Mouse (Mus musculus) stomach, embryonic 15.5 days (tissue): ENCODE results near the gene Fblim1. TPM values are rescaled to one million over a fixed set of nuclear protein-coding genes. Genes with fewer than 3 reads are reported as not detected.

Experiments used
- ATAC-seq: fragments of 200-750 bp; cut with Nextera tagmentation; 2 replicates; pipeline ENCODE4 v1.8.0; 2017; ENCODE audit warnings: low read depth, moderate number of reproducible peaks, moderate TSS enrichment; ENCODE audit not compliant: insufficient read depth, low FRiP score
- H3K27ac ChIP-seq: fragments of 300-500 bp; sonication (generic); 2 replicates; pipeline ENCODE4 v1.5.1; 2015; ENCODE audit warnings: mild to moderate bottlenecking, inconsistent platforms
- H3K27me3 ChIP-seq: fragments of 300-500 bp; sonication (generic); replicated peaks from 2 replicates; pipeline ENCODE4 v1.6.1; 2015; ENCODE audit warnings: inconsistent platforms
- H3K36me3 ChIP-seq: fragments of 300-500 bp; sonication (generic); 2 replicates; pipeline ENCODE4 v1.6.1; 2015; ENCODE audit warnings: inconsistent platforms
- H3K4me1 ChIP-seq: fragments of 300-500 bp; sonication (generic); 2 replicates; pipeline ENCODE4 v1.6.1; 2015; ENCODE audit warnings: inconsistent platforms
- H3K4me2 ChIP-seq: fragments of 300-500 bp; sonication (generic); 2 replicates; pipeline ENCODE4 v1.6.1; 2015; ENCODE audit warnings: mild to moderate bottlenecking, inconsistent platforms
- H3K4me3 ChIP-seq: fragments of 300-500 bp; sonication (generic); replicated peaks from 2 replicates; pipeline ENCODE4 v1.5.1; 2015; ENCODE audit warnings: inconsistent platforms
- H3K9ac ChIP-seq: fragments of 300-500 bp; sonication (generic); 2 replicates; pipeline ENCODE4 v1.6.1; 2015; ENCODE audit warnings: inconsistent platforms
- H3K9me3 ChIP-seq: fragments of 300-500 bp; sonication (generic); 2 replicates; pipeline ENCODE4 v1.6.1; 2016; ENCODE audit warnings: inconsistent platforms
- WGBS: fragments of 180-500 bp; shearing (Covaris S2); methylation state at CpG from one replicate; pipeline ENCODE4 v1.1.7; 2015; 5-methylcytosine and 5-hydroxymethylcytosine counted together
- polyA plus RNA-seq: library from polyadenylated mRNA; unstranded; fragments of >200 nt; fragmentation: Nextera tagmentation; extraction: Ambion mirVana; gene quantifications from 2 replicates; pipeline ENCODE4 v1.2.1, GENCODE M21; 2015

Fblim1 gene
- polyA plus RNA-seq, 1 experiment from 2014 or later, result 71.1 TPM

DNA sequence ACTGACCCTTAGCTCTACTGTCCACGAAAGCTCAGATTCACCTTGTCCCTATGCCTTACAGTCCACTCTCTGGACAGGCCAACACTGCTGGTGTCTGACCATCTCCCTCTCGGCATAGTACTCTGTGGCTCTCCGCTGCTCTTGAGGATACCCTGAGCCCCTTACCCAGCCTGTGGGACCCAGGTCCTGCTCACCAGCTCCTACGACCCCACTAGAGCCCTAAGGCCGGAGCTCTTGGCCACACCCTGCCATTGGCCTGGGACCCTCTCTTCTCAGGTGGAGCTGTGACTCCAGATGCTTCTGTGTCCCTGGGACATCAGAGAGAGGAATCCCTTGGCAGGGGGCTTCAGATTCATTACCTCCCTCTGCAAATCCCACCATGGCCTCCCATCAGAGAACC, 475 bp downstream of the Fblim1 start:
- peaks cover 9% of the 10 kb centered on the region for H3K4me1 ChIP-seq
- WGBS, result 89% methylated on average over 5 of the region's 5 CpGs
- H3K4me2 ChIP-seq, result no peak overlapping the region
- no peak overlapping the region for H3K4me3 ChIP-seq
- H3K27me3 ChIP-seq, result no peaks in the 10 kb centered on the region
- H3K27ac ChIP-seq, result no peak overlapping the region
- no peak for ATAC-seq
- no peaks in the 10 kb centered on the region for H3K36me3 ChIP-seq
- H3K9ac ChIP-seq, result no peak overlapping the region
- H3K9me3 ChIP-seq, result no peaks in the 10 kb centered on the region

DNA sequence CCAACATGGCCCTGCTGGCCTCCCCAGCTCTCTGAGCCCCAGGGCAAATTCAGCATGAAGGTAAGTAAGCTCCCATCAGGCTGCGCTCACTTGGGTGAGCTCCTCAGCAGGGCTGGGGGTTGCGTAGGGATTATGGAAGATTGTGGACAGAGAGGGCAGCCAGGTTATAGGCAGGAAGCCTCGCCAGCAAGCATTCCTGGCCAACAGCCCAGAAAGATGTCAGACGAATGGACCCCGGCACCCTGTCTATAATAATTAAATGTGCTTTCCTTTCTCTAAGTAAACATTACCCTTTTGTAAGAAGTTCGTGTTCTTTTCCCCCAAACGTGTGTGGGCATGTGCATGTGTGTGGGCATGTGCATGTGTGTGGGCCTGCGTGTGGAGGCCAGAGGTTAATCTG, 1.4 kb downstream of the Fblim1 start:
- H3K4me3 ChIP-seq, result no peak overlapping the region
- peak overlapping the region; percentile 70 for H3K27ac ChIP-seq
- H3K9me3 ChIP-seq, result no peaks in the 10 kb centered on the region
- 0 out of 2 replicates have a peak overlapping the region, but pooled peaks have one; percentile 19 for H3K4me2 ChIP-seq
- no peak overlapping the region for H3K9ac ChIP-seq
- no peaks in the 10 kb centered on the region for H3K36me3 ChIP-seq
- H3K4me1 ChIP-seq, result peaks cover 15% of the 10 kb centered on the region
- WGBS, result 37% methylated on average over 8 of the region's 8 CpGs
- no peaks in the 10 kb centered on the region for H3K27me3 ChIP-seq
- no peak for ATAC-seq

DNA sequence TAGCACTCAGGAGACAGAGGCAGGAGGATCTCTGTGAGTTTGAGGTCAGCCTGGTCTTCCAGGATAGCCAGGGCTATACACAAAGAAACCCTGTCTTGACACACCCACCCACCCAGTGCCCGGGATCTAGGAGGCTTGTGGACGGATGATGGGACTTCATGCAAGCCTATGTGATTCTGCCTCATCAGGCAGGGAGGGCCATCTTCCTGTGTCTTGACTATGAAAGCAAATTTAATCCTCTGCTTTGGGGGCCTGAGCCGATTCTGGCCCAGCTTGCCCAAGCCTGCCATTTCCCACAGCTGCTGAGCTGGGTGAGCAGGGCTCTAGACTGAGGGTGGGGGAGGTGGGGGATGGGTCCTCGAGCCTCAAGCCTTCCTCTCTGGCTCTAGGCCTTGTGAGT, 2.0 kb downstream of the Fblim1 start:
- ATAC-seq, result no peak
- Histone ChIP-seq H3K9ac (no peak overlapping the region), H3K4me3 (no peak overlapping the region), H3K9me3 (no peaks in the 10 kb centered on the region), H3K27me3 (no peaks in the 10 kb centered on the region), H3K4me1 (peaks cover 15% of the 10 kb centered on the region), H3K27ac (peak overlapping the region; percentile 70), H3K4me2 (no peak overlapping the region), H3K36me3 (no peaks in the 10 kb centered on the region)
- 51% methylated on average over 4 of the region's 4 CpGs for WGBS

DNA sequence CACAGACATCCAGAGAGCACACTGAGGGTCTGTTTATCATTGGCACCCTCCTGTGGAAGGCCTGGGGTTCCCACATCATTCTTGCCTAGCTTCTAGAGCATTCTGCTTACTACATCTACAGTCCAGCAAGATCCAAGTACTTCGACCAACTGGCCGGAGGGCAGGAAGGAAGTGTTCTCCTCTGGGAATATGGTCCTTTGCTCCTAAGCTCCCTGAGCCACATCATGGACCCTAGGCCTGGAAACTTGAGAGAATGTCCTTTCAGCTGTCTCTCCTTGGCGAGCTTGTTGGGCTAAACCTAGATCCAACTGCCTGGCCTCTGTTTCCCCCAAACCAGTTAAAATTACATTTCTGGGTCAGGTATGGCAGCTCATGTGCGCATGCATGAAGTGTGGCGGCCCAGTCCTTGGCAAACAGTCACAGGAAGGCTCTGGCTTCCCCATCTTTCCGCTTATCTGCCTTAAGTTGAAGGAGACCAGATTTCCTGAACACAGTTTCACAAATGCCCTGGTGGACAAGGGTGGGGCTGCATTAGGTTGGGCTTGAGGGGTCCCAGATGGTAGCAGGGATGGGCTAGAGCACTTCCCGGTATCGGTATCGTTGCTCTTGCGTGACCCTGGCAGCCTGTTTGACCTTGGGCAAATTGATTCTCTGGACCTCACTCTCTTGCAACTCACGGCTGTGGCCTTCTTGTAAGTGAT, 3.2 kb downstream of the Fblim1 start:
- WGBS, result 64% methylated on average over 11 of the region's 11 CpGs
- Histone ChIP-seq H3K4me3 (no peak overlapping the region), H3K27ac (0 out of 2 replicates have a peak overlapping the region, but pooled peaks have one; percentile 1), H3K27me3 (no peaks in the 10 kb centered on the region), H3K36me3 (no peaks in the 10 kb centered on the region), H3K9ac (no peak overlapping the region), H3K9me3 (no peaks in the 10 kb centered on the region), H3K4me1 (peaks cover 25% of the 10 kb centered on the region), H3K4me2 (no peak overlapping the region)
- ATAC-seq, result no peak

DNA sequence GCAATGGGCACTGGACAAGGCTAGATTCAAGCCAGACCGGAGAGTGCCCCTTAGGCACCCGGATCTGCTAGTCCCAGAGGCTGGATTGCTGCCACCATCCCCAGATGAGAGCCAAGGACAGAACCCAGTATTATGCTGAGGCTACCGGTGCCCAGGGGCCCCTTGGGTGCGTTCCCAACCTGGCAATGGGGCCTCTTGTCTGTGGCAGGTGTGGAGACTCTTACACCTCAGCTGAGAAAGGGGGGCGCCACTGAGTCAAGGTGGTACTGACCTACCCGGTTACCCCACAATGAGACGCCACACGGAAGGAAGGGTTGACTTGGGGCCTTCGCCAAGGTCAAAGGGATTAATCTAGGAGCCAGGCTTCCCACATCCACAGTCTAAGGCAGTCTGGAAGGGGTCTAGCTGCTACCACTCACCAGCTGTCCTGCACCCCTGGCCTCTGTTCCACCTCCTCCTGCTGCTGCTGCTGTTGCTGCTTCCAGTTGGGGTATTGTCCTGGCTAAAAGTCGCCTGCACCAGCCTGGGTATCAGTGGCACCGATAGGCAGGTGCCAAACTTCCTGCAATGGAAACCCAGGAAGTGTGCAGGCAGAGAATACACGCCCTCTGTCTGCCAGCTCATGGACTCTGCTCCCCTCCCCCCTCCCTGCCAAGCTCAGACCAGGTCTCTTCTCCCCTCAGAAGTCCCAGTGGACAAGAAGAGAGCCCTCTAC, 4.6 kb downstream of the Fblim1 start:
- no peaks in the 10 kb centered on the region for H3K9me3 ChIP-seq
- H3K36me3 ChIP-seq, result no peaks in the 10 kb centered on the region
- H3K4me2 ChIP-seq, result no peak overlapping the region
- no peak for ATAC-seq
- no peaks in the 10 kb centered on the region for H3K27me3 ChIP-seq
- H3K4me3 ChIP-seq, result no peak overlapping the region
- H3K9ac ChIP-seq, result no peak overlapping the region
- peaks cover 32% of the 10 kb centered on the region for H3K4me1 ChIP-seq
- no peak overlapping the region for H3K27ac ChIP-seq
- 71% methylated on average over 12 of the region's 12 CpGs for WGBS

DNA sequence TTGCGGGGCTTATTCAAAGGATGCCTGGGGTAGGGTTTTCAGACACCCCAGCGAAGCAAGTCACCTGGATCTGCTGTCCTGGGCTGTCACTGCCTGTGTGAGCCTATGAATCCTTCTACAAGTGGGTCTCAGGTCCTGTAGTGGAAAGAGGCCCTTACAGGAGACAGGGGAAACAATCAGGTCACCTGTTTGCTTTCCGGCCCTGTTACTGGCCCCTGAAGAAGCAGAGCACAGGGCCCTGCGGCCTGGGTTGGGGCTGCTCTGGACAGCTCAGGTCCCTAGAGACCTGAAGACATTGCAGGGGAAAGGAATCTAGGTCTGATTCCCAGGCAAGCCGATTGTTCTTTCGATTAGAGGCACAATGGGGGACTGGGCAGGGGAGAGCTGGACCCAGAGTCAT, 5.5 kb downstream of the Fblim1 start:
- Histone ChIP-seq H3K4me3 (peak overlapping the region; percentile 71; the same call in 1 of the 2 replicates), H3K4me2 (peak overlapping the region; percentile 89), H3K36me3 (peaks cover 1% of the 10 kb centered on the region; the same call in 1 of the 2 replicates), H3K9me3 (no peaks in the 10 kb centered on the region), H3K4me1 (peaks cover 36% of the 10 kb centered on the region), H3K9ac (no peak overlapping the region), H3K27me3 (no peaks in the 10 kb centered on the region), H3K27ac (peak overlapping the region; percentile 94; the same call in 1 of the 2 replicates)
- no peak for ATAC-seq
- WGBS, result 43% methylated on average over 6 of the region's 6 CpGs

DNA sequence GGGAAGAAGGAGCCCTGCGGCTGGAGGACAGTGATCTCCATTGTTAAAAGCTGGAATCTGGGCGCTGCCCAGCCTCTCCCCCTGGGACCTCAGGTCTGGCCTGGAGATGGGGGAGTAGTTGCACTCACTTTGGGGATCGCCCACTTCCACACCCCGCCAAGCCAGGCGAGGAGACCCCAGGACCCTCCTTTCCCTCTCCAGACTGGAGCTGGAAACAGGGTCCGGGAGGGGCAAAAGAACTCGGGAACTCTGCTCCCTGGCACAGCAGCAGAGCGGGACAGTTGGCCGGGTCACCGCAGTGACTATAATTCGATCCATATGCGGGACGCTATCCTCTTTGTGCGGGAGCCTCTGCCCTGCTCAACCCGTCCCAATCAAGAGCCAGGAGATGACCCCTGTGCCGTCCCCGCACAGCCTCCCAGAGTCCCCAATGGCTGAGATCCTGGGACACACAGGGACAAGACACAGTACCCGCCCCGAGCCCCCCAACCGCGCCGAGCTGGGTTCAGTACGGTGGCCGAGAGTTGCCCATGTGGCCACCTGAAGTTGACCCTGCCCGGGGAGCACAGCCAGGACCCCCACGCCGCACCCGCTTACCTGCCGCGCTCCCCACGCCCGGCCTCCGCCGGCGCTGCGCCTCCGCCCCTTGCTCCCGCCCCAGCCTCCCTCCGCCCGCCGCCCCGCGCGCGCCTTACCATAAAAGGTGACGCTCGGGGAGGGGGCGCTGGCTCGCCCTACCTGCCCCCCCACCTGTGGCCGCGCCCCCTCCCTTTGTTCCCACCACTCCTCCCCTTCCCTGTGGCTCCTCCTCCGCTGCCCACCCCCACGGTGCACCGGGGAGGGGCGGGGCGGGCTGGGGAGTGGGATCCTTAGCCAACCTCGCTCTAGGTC, 6.4 kb downstream of the Fblim1 start:
- Histone ChIP-seq H3K9ac (peak overlapping the region; percentile 77), H3K9me3 (no peaks in the 10 kb centered on the region), H3K4me2 (peak overlapping the region; percentile 89), H3K36me3 (peaks cover 9% of the 10 kb centered on the region), H3K27me3 (no peaks in the 10 kb centered on the region), H3K27ac (peak overlapping the region; percentile 94), H3K4me1 (peaks cover 36% of the 10 kb centered on the region), H3K4me3 (peak overlapping the region; percentile 71)
- 1% methylated on average over 56 of the region's 57 CpGs for WGBS
- ATAC-seq, result peak; percentile 32; the same call in 1 of the 2 replicates

DNA sequence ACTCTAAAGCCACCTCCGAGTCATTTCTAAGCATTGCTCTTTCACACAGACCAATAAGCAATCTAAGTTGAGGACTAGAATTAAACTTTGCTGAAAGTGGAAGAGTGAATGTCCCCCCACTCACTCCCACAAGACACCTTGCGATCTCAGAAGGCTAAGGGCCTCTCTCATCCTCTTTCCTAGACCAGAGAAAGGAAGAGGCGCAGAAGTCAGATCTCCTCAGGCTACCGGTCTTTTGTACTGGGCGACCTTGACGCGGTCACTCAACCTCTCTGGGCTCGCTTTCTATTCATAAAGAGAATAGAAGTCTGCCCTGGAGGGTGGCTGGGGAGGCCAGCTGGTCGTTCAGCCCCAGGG, 7.0 kb downstream of the Fblim1 start:
- 1% methylated on average over 9 of the region's 9 CpGs for WGBS
- Histone ChIP-seq H3K4me1 (peaks cover 30% of the 10 kb centered on the region), H3K27ac (peak overlapping the region; percentile 94), H3K4me2 (peak overlapping the region; percentile 89), H3K4me3 (peak overlapping the region; percentile 71), H3K9me3 (no peaks in the 10 kb centered on the region), H3K9ac (peak overlapping the region; percentile 77), H3K27me3 (no peaks in the 10 kb centered on the region), H3K36me3 (peaks cover 15% of the 10 kb centered on the region)
- ATAC-seq, result no peak

DNA sequence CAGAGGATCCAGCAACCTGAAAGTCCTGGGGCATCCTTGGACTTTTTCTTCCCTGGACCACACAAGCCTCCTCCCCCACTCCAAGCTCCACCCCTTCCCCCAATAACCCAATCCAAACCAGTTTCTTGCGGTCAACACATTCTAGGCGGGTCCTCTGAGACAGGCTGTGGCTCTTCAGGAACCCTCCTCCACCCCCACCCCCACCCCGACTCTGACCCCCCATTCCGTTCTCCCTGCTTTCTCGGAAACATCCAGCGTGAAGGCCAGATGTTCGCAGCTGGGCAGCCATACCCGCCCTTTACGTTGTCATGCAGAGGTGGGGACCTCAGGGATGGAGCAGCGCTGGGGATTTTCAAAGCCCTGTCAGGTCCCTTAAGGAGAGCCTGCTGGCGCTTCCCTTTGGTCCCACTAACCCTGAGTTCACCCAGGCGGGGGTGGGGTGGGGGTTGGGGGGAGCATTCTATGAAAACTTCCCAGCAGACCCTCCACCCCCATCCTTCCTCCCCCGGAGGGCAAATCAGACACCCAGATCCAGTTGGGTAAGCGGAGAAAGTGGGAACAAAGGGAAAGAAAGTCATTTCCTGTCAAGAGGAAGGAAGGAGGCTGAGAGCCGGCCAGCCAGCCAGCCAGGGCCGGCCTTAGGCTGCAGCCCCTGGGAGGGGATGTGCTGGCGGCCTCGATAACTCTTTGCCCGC, 7.5 kb downstream of the Fblim1 start:
- 2% methylated on average over 19 of the region's 19 CpGs for WGBS
- peaks cover 30% of the 10 kb centered on the region for H3K4me1 ChIP-seq
- ATAC-seq, result peak; percentile 54; the same call in 1 of the 2 replicates
- H3K4me2 ChIP-seq, result peak overlapping the region; percentile 89
- H3K9ac ChIP-seq, result peak overlapping the region; percentile 77
- H3K9me3 ChIP-seq, result no peaks in the 10 kb centered on the region
- peak overlapping the region; percentile 94 for H3K27ac ChIP-seq
- H3K36me3 ChIP-seq, result peaks cover 15% of the 10 kb centered on the region
- peak overlapping the region; percentile 71 for H3K4me3 ChIP-seq
- H3K27me3 ChIP-seq, result no peaks in the 10 kb centered on the region

DNA sequence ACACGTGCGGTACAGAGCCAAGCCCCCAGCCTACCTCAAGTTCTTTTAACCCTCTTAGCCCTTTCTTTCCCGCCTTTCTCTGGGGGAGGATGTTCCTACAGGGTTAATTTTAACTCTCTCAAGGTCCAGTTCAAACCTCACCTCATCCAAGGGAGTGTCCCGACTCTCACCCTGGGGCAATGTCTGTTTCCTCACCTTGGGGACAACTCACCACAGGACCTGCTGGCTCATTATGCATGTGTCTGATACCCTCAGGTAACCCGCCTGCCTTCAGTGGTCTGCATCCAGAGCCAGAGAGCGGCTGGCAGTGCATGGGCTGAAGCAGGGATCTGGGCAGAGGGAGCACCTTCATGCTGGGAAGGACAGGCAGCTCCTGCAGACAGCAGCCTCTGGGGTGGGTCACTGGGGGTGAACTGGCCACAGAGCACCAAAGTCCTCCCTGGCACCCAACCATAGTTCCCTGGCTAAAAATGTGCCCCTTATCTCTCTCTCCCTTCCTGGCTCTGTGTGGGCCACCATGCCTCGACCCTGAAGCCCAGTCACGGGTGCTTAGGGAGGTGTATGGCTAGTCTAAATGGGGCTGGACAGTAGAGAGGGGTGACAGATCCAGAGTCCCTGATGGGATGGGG, 9.1 kb downstream of the Fblim1 start:
- peaks cover 30% of the 10 kb centered on the region for H3K4me1 ChIP-seq
- no peak overlapping the region for H3K27ac ChIP-seq
- no peaks in the 10 kb centered on the region for H3K9me3 ChIP-seq
- peaks cover 19% of the 10 kb centered on the region for H3K36me3 ChIP-seq
- WGBS, result 85% methylated on average over 8 of the region's 8 CpGs
- H3K4me3 ChIP-seq, result no peak overlapping the region
- no peak overlapping the region for H3K4me2 ChIP-seq
- no peak overlapping the region for H3K9ac ChIP-seq
- no peaks in the 10 kb centered on the region for H3K27me3 ChIP-seq
- ATAC-seq, result no peak
